Mouse (Mus musculus) mesoderm, embryonic 11.5 days (tissue): ENCODE data around the gene Abcc4.

ENCODE experiments used
- DNase-seq: peaks from one replicate; pipeline ENCODE4 v3.0.0-alpha.2; 2012; ENCODE audit warnings: low read depth, low spot score

The Abcc4 gene

GRCm38 (mm10) chr14:118705808-118706731 is at the start of gene Abcc4:
TSS of gene Abcc4 (minus strand) at chr14:118706219.
- DNase-seq = peak; percentile 54

GRCm38 (mm10) chr14:118751193-118751753 is 45.3 kb upstream of the Abcc4 start:
- DNase-seq = no peak

GRCm38 (mm10) chr14:118750505-118751192 is 44.6 kb upstream of the Abcc4 start:
- no peak for DNase-seq

GRCm38 (mm10) chr14:118749715-118750114 is 43.7 kb upstream of the Abcc4 start:
- no peak for DNase-seq

- DNase-seq = no peak
These were observed 43.0 kb upstream of the Abcc4 start for GRCm38 (mm10) chr14:118749068-118749467.

- DNase-seq = no peak
These were observed 36.8 kb upstream of the Abcc4 start for GRCm38 (mm10) chr14:118742862-118743261.

GRCm38 (mm10) chr14:118741780-118742179 is 35.8 kb upstream of the Abcc4 start:
- no peak for DNase-seq

- no peak for DNase-seq
These were observed 31.4 kb upstream of the Abcc4 start for GRCm38 (mm10) chr14:118737251-118737888.

GRCm38 (mm10) chr14:118735114-118735513 is 29.1 kb upstream of the Abcc4 start:
- DNase-seq = peak; percentile 71

GRCm38 (mm10) chr14:118733146-118733545 is 27.1 kb upstream of the Abcc4 start:
- DNase-seq = no peak

- no peak for DNase-seq
These were observed 24.6 kb upstream of the Abcc4 start for GRCm38 (mm10) chr14:118730631-118731030.

- DNase-seq = no peak
These were observed 19.4 kb upstream of the Abcc4 start for GRCm38 (mm10) chr14:118725467-118725866.

GRCm38 (mm10) chr14:118723920-118724693 is 18.1 kb upstream of the Abcc4 start:
- DNase-seq = no peak

GRCm38 (mm10) chr14:118719566-118720174 is 13.7 kb upstream of the Abcc4 start:
- DNase-seq = no peak

GRCm38 (mm10) chr14:118718576-118718975 is 12.6 kb upstream of the Abcc4 start:
- no peak for DNase-seq

GRCm38 (mm10) chr14:118716372-118717312 is 10.6 kb upstream of the Abcc4 start:
- DNase-seq = no peak

GRCm38 (mm10) chr14:118714720-118715119 is 8.7 kb upstream of the Abcc4 start:
- DNase-seq = peak; percentile 48

- DNase-seq = no peak
These were observed 8.3 kb upstream of the Abcc4 start for GRCm38 (mm10) chr14:118714320-118714719.

GRCm38 (mm10) chr14:118713869-118714268 is 7.8 kb upstream of the Abcc4 start:
- DNase-seq = no peak

- DNase-seq = no peak
These were observed 7.4 kb upstream of the Abcc4 start for GRCm38 (mm10) chr14:118713408-118713807.
